11 mouse cellular contexts compared by ENCODE assay signal in genomic region chr6:127708218-127708628, GRCm38 (mm10).
DNase-seq lines count a peak whose midpoint lies in the region; ATAC-seq and TF ChIP-seq lines count a peak whose summit lies in the region.
"Had no signal": no experiment of that assay in that cellular context is flagged by ENCODE, and none has a peak within 500 bp of the region (broad histone marks: within the 10 kb centered on the region; RNA-seq: fewer than 3 reads in every experiment).

No protein-coding gene starts in this region.

- no peaks in the 10 kb centered on the region for H3K27me3 ChIP-seq in kidney, postnatal 0 days (ENCODE audit: insufficient read depth, low read length)
- H3K27me3 ChIP-seq in hindbrain, embryonic 12.5 days, result no peaks in the 10 kb centered on the region
- no peaks in the 10 kb centered on the region for H3K27me3 ChIP-seq in midbrain, embryonic 16.5 days (ENCODE audit: control insufficient read depth, insufficient read depth, low read depth, low read length)

- DNase-seq in kidney, postnatal 0 days (ENCODE audit: low spot score), result peak; percentile 31
- DNase-seq in kidney, postnatal 10 days, result no peak
- DNase-seq in embryo, embryonic 9.5 days (ENCODE audit: extremely low spot score), result peak; percentile 27
- DNase-seq in left cerebral cortex, adult 2 months (ENCODE audit: extremely low spot score in 1 of 2, low spot score in 2 of 2), result no peak
- DNase-seq in left cerebral cortex, postnatal 25 days (ENCODE audit: low spot score in 2 of 2), result no peak
- no peak for DNase-seq in cerebellum, postnatal 25 days
- DNase-seq: adrenal gland, adult 2 months; cerebellum, adult 9-11 months had no signal

- ATAC-seq in kidney, postnatal 0 days (replicated peaks; ENCODE audit: low FRiP score, low read depth), result no peak
- peak; percentile 30 for ATAC-seq in hindbrain, embryonic 12.5 days (ENCODE audit: low FRiP score)
- ATAC-seq in midbrain, embryonic 16.5 days, result 0 out of 2 replicates have a peak, but pooled peaks have one; percentile 48
- ATAC-seq: inflammation-experienced regulatory T-cells, adult 6 months had no signal

- H3K4me2 ChIP-seq in kidney, postnatal 0 days (ENCODE audit: low read length), result no peak overlapping the region
- no peak overlapping the region for H3K4me2 ChIP-seq in hindbrain, embryonic 12.5 days (replicated peaks)
- H3K4me2 ChIP-seq in midbrain, embryonic 16.5 days (ENCODE audit: low read length), result no peak overlapping the region

- 15% methylated on average over 1 of the region's 1 CpGs for WGBS in kidney, postnatal 0 days
- WGBS in hindbrain, embryonic 12.5 days, result 57% methylated on average over 1 of the region's 1 CpGs
- 52% methylated on average over 1 of the region's 1 CpGs for WGBS in midbrain, embryonic 16.5 days

- TF ChIP-seq CTCF in kidney, postnatal 0 days (IDR thresholded peaks at IDR 0.05; ENCODE audit: low read depth), result no peak
- TF ChIP-seq CTCF in left cerebral cortex, adult 2 months (IDR thresholded peaks at IDR 0.05), result no peak

- no peak overlapping the region for H3K4me3 ChIP-seq in kidney, postnatal 0 days (replicated peaks; ENCODE audit: low read depth, low read length)
- H3K4me3 ChIP-seq in hindbrain, embryonic 12.5 days, result no peak overlapping the region
- no peak overlapping the region for H3K4me3 ChIP-seq in midbrain, embryonic 16.5 days (ENCODE audit: low read depth, low read length)
- no peak overlapping the region for H3K4me3 ChIP-seq in left cerebral cortex, adult 2 months

- H3K9me3 ChIP-seq in kidney, postnatal 0 days (replicated peaks; ENCODE audit: low read length), result no peaks in the 10 kb centered on the region
- H3K9me3 ChIP-seq in hindbrain, embryonic 12.5 days (replicated peaks), result no peaks in the 10 kb centered on the region
- no peaks in the 10 kb centered on the region for H3K9me3 ChIP-seq in midbrain, embryonic 16.5 days (replicated peaks; ENCODE audit: control insufficient read depth, low read length, poor library complexity, severe bottlenecking)

- no peak overlapping the region for H3K9ac ChIP-seq in kidney, postnatal 0 days (ENCODE audit: low read depth, low read length)
- H3K9ac ChIP-seq in hindbrain, embryonic 12.5 days, result no peak overlapping the region
- H3K9ac ChIP-seq in midbrain, embryonic 16.5 days (ENCODE audit: low read depth, low read length), result no peak overlapping the region

- no peak overlapping the region for H3K27ac ChIP-seq in kidney, postnatal 0 days
- peak overlapping the region; percentile 30 for H3K27ac ChIP-seq in hindbrain, embryonic 12.5 days
- no peak overlapping the region for H3K27ac ChIP-seq in midbrain, embryonic 16.5 days (ENCODE audit: low read length)
- H3K27ac ChIP-seq in left cerebral cortex, adult 2 months, result no peak overlapping the region

- intact Hi-C loops in left cerebral cortex, adult 2 months (cut with DNase I), result no loop called here
- intact Hi-C loops in left cerebral cortex, postnatal 25 days (cut with DNase I), result no loop called here

- no peaks in the 10 kb centered on the region for H3K36me3 ChIP-seq in kidney, postnatal 0 days (ENCODE audit: insufficient read depth, low read length)
- peaks cover 13% of the 10 kb centered on the region for H3K36me3 ChIP-seq in hindbrain, embryonic 12.5 days
- H3K36me3 ChIP-seq in midbrain, embryonic 16.5 days (ENCODE audit: control insufficient read depth, insufficient read depth, low read length), result no peaks in the 10 kb centered on the region

- no peaks in the 10 kb centered on the region for H3K4me1 ChIP-seq in kidney, postnatal 0 days (replicated peaks; ENCODE audit: insufficient read depth, low read length)
- H3K4me1 ChIP-seq in hindbrain, embryonic 12.5 days, result peaks cover 23% of the 10 kb centered on the region
- H3K4me1 ChIP-seq in midbrain, embryonic 16.5 days (ENCODE audit: control insufficient read depth, insufficient read depth, low read length), result peaks cover 4% of the 10 kb centered on the region; the same call in 1 of the 2 replicates

Comparison
In these comparisons a context has a peak if more than half of its experiments do, and no peak if none do; other contexts are left out.
1. DNase-seq: peak in kidney, postnatal 0 days (single experiment) and embryo, embryonic 9.5 days (single experiment); none in kidney, postnatal 10 days (single experiment), left cerebral cortex, adult 2 months (0 of 2), left cerebral cortex, postnatal 25 days (0 of 2) and cerebellum, postnatal 25 days (0 of 2).